Mouse (Mus musculus) G1E (cell line): ENCODE data around the gene Gm45837.
"Not testable (repeated sequence)": the region's sequence is repeated elsewhere in the genome, so short reads cannot be mapped to it uniquely, and the experiment has no call there.

ENCODE experiments used
- CTCF ChIP-seq: IDR thresholded peaks from 2 replicates; pipeline ENCODE4 v1.5.1; 2012; ENCODE audit warnings: low read depth, low read length, inconsistent platforms, mixed read lengths
- GATA1 ChIP-seq: IDR thresholded peaks from 2 replicates; pipeline ENCODE4 v1.6.1; 2012; ENCODE audit warnings: borderline replicate concordance, low read length, inconsistent platforms, mixed read lengths
- POLR2AphosphoS5 ChIP-seq: IDR thresholded peaks from 2 replicates; pipeline ENCODE4 v1.6.1; 2012; ENCODE audit warnings: low read depth, low read length, inconsistent platforms; ENCODE audit not compliant: insufficient replicate concordance

- not testable (repeated sequence) for TF ChIP-seq CTCF, POLR2AphosphoS5, GATA1
Observed at GRCm38 (mm10) chr7:101555473-101555872, 144.8 kb downstream of the Gm45837 start.
